Mouse (Mus musculus) neural tube, embryonic 12.5 days (tissue): ENCODE data around the gene Sdccag8. TPM values are rescaled to one million over a fixed set of nuclear protein-coding genes. Genes with fewer than 3 reads are reported as not detected.

Experiments used
- ATAC-seq: fragments of 200-750 bp; cut with Nextera tagmentation; 2 replicates; pipeline ENCODE4 v1.8.0; 2017; ENCODE audit warnings: low read depth, mild to moderate bottlenecking, moderate TSS enrichment, moderate library complexity; ENCODE audit not compliant: low FRiP score
- H3K27ac ChIP-seq: fragments of 300-500 bp; sonication (generic); 2 replicates; pipeline ENCODE4 v1.5.1; 2016
- H3K27me3 ChIP-seq: fragments of 300-500 bp; sonication (generic); replicated peaks from 2 replicates; pipeline ENCODE4 v1.6.1; 2016; ENCODE audit warnings: mild to moderate bottlenecking
- H3K36me3 ChIP-seq: fragments of 300-500 bp; sonication (generic); 2 replicates; pipeline ENCODE4 v1.6.1; 2016; ENCODE audit warnings: mild to moderate bottlenecking
- H3K4me1 ChIP-seq: fragments of 300-500 bp; sonication (generic); 2 replicates; pipeline ENCODE4 v1.6.1; 2016
- H3K4me2 ChIP-seq: fragments of 300-500 bp; sonication (generic); replicated peaks from 2 replicates; pipeline ENCODE4 v1.6.1; 2016; ENCODE audit warnings: mild to moderate bottlenecking
- H3K4me3 ChIP-seq: fragments of 300-500 bp; sonication (generic); 2 replicates; pipeline ENCODE4 v1.5.1; 2016
- H3K9ac ChIP-seq: fragments of 300-500 bp; sonication (generic); 2 replicates; pipeline ENCODE4 v1.6.1; 2016; ENCODE audit warnings: mild to moderate bottlenecking
- H3K9me3 ChIP-seq: fragments of 300-500 bp; sonication (generic); 2 replicates; pipeline ENCODE4 v1.6.1; 2016; ENCODE audit warnings: mild to moderate bottlenecking
- WGBS: fragments of 180-500 bp; shearing (Covaris S2); methylation state at CpG from one replicate; pipeline ENCODE4 v1.1.7; 2016; 5-methylcytosine and 5-hydroxymethylcytosine counted together
- polyA plus RNA-seq: library from polyadenylated mRNA; unstranded; fragments of >200 nt; fragmentation: Nextera tagmentation; extraction: Ambion mirVana; gene quantifications from 2 replicates; pipeline ENCODE4 v1.2.1, GENCODE M21; 2016

Gene Sdccag8
- polyA plus RNA-seq, 1 experiment from 2014 or later, result 19.4 TPM

DNA sequence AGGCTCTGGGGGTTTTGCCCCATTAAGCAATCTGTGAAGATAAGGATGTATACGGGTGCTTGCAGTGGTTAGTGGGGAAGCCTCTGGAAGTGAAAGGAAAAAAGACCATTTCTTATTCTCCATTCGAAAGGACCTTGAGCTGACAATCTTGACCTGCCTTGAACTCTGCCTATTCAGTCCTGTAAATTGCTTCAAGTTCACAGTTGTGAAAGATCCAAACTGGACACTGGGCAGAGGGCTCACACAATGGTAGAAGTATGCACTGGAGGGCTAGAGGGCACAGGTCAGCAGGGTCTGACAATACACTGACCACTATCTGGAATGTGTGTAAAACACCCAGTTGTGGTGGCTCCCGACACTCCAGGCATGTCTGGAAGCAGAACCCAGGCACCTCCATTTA, 198.3 kb downstream of the Sdccag8 start:
- ATAC-seq, result no peak
- H3K27me3 ChIP-seq, result no peaks in the 10 kb centered on the region
- H3K9ac ChIP-seq, result no peak overlapping the region
- no peak overlapping the region for H3K4me3 ChIP-seq
- peaks cover 47% of the 10 kb centered on the region for H3K4me1 ChIP-seq
- no peak overlapping the region for H3K4me2 ChIP-seq
- no peak overlapping the region for H3K27ac ChIP-seq
- H3K9me3 ChIP-seq, result no peaks in the 10 kb centered on the region
- WGBS, result 19% methylated on average over 3 of the region's 3 CpGs
- H3K36me3 ChIP-seq, result peaks cover 2% of the 10 kb centered on the region; the same call in 1 of the 2 replicates

DNA sequence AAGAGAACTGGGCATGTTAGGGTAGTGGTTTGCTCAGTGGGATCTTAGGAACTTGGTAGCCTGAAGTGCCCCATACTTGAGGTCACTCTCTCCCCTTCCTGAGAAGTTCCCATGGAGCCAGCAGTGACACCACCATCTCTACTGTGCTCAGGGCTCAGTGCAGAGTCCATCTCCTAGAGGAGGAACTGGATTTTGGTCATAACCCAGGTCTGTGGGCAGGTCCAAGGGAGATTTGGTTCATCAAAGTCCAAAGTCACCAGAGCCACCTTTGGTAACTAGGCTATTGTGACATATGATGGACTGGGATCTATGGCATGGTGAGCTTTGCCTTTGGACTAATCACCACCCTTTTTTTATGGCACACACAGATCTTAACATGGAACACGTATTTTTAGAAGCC, 198.9 kb downstream of the Sdccag8 start:
- no peak for ATAC-seq
- Histone ChIP-seq H3K36me3 (peaks cover 2% of the 10 kb centered on the region; the same call in 1 of the 2 replicates), H3K4me2 (no peak overlapping the region), H3K4me1 (peaks cover 47% of the 10 kb centered on the region), H3K27me3 (no peaks in the 10 kb centered on the region), H3K9me3 (no peaks in the 10 kb centered on the region), H3K27ac (no peak overlapping the region), H3K4me3 (no peak overlapping the region), H3K9ac (no peak overlapping the region)
- 86% methylated on average over 1 of the region's 1 CpGs for WGBS

- Histone ChIP-seq H3K9ac (no peak overlapping the region), H3K27me3 (no peaks in the 10 kb centered on the region), H3K9me3 (no peaks in the 10 kb centered on the region), H3K4me3 (no peak overlapping the region), H3K4me1 (peaks cover 47% of the 10 kb centered on the region), H3K27ac (no peak overlapping the region), H3K36me3 (peaks cover 2% of the 10 kb centered on the region; the same call in 1 of the 2 replicates), H3K4me2 (no peak overlapping the region)
- ATAC-seq, result no peak
- 86% methylated on average over 3 of the region's 3 CpGs for WGBS
Measured at GRCm38 (mm10) chr1:177013776-177014175, 199.3 kb downstream of the Sdccag8 start.

DNA sequence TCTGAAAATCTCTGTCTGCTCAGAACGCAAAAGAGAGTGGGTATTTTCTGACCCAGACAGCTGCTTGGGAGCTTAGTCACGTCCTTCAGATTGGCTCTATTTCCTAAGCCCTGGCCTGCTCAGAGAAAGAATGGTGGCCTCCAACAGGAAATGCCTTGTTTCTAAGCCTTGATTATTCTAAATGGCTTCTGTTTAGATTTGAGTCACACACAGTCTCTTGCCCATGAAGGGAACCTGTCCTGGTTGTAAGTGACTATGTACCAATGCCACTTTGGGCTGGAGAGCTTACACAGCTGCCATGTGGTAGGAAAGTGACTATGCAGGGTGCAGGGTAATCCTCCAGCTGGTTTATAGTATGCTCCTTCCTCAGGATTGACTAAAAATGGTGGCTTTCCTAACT, 199.9 kb downstream of the Sdccag8 start:
- no peak for ATAC-seq
- Histone ChIP-seq H3K9me3 (no peaks in the 10 kb centered on the region), H3K4me3 (no peak overlapping the region), H3K36me3 (peaks cover 2% of the 10 kb centered on the region; the same call in 1 of the 2 replicates), H3K27me3 (no peaks in the 10 kb centered on the region), H3K4me2 (no peak overlapping the region), H3K9ac (no peak overlapping the region), H3K4me1 (peaks cover 47% of the 10 kb centered on the region), H3K27ac (no peak overlapping the region)
- 71% methylated on average over 2 of the region's 2 CpGs for WGBS

DNA sequence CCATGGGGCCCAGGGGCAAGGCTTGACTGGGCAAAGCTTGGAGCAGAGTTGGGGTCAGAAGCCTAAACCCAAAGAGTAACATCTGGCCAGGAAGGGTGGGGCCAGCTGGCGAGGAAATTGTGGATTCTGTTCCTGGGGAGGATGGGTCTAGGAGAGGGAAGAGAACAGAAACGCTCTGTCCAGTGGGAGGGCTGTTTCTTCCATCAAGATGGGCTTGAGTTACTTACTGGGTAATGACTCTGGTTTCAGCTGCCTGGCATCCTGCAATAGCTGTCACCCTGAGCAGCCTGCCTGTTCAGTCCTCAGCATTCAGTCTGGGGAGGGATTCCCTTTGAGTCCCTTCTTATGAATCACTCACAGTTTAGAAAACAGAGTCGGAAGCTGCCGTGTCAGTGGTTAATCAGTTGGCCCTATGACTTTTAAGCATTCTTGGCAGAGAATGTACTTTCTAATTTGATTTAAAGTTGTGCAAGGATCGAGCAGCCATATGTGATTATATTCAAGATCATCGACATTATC, 200.5 kb downstream of the Sdccag8 start:
- H3K36me3 ChIP-seq, result peaks cover 2% of the 10 kb centered on the region; the same call in 1 of the 2 replicates
- H3K27me3 ChIP-seq, result no peaks in the 10 kb centered on the region
- H3K9me3 ChIP-seq, result no peaks in the 10 kb centered on the region
- H3K4me1 ChIP-seq, result peaks cover 41% of the 10 kb centered on the region
- no peak overlapping the region for H3K4me2 ChIP-seq
- ATAC-seq, result peak; percentile 3; the same call in 1 of the 2 replicates
- no peak overlapping the region for H3K4me3 ChIP-seq
- 70% methylated on average over 6 of the region's 6 CpGs for WGBS
- H3K27ac ChIP-seq, result no peak overlapping the region
- no peak overlapping the region for H3K9ac ChIP-seq

GRCm38 (mm10) chr1:177015917-177016316, 201.5 kb downstream of the Sdccag8 start:
- no peak overlapping the region for H3K4me3 ChIP-seq
- no peaks in the 10 kb centered on the region for H3K27me3 ChIP-seq
- H3K4me1 ChIP-seq, result peaks cover 32% of the 10 kb centered on the region
- WGBS, result 54% methylated on average over 3 of the region's 3 CpGs
- peaks cover 4% of the 10 kb centered on the region for H3K36me3 ChIP-seq
- H3K9ac ChIP-seq, result no peak overlapping the region
- H3K27ac ChIP-seq, result no peak overlapping the region
- no peak overlapping the region for H3K4me2 ChIP-seq
- no peaks in the 10 kb centered on the region for H3K9me3 ChIP-seq
- ATAC-seq, result no peak

GRCm38 (mm10) chr1:177016729-177017128, 202.3 kb downstream of the Sdccag8 start:
- H3K4me3 ChIP-seq, result no peak overlapping the region
- no peaks in the 10 kb centered on the region for H3K9me3 ChIP-seq
- WGBS, result 88% methylated on average over 2 of the region's 2 CpGs
- H3K27me3 ChIP-seq, result no peaks in the 10 kb centered on the region
- ATAC-seq, result no peak
- no peak overlapping the region for H3K27ac ChIP-seq
- peaks cover 5% of the 10 kb centered on the region for H3K36me3 ChIP-seq
- peaks cover 26% of the 10 kb centered on the region; the same call in 1 of the 2 replicates for H3K4me1 ChIP-seq
- H3K9ac ChIP-seq, result no peak overlapping the region
- no peak overlapping the region for H3K4me2 ChIP-seq

- peaks cover 21% of the 10 kb centered on the region; the same call in 1 of the 2 replicates for H3K4me1 ChIP-seq
- whole genome bisulfite sequencing, result 78% methylated on average over 1 of the region's 1 CpGs
Measured at GRCm38 (mm10) chr1:177018750-177019149, 204.3 kb downstream of the Sdccag8 start.

GRCm38 (mm10) chr1:177019668-177020067, 205.2 kb downstream of the Sdccag8 start:
- Histone ChIP-seq H3K4me2 (no peak overlapping the region), H3K4me1 (peaks cover 16% of the 10 kb centered on the region; the same call in 1 of the 2 replicates), H3K4me3 (no peak overlapping the region), H3K9ac (no peak overlapping the region), H3K27ac (no peak overlapping the region), H3K27me3 (no peaks in the 10 kb centered on the region), H3K9me3 (no peaks in the 10 kb centered on the region), H3K36me3 (peaks cover 26% of the 10 kb centered on the region)
- 95% methylated on average over 5 of the region's 5 CpGs for WGBS
- no peak for ATAC-seq

More at GRCm38 (mm10) chr1:177018750-177019149, 204.3 kb downstream of the Sdccag8 start:
- peaks cover 22% of the 10 kb centered on the region for H3K36me3 ChIP-seq
- no peak for ATAC-seq
- H3K4me2 ChIP-seq, result no peak overlapping the region
- H3K27me3 ChIP-seq, result no peaks in the 10 kb centered on the region
- H3K4me3 ChIP-seq, result no peak overlapping the region
- no peak overlapping the region for H3K27ac ChIP-seq
- no peaks in the 10 kb centered on the region for H3K9me3 ChIP-seq
- no peak overlapping the region for H3K9ac ChIP-seq

- peaks cover 31% of the 10 kb centered on the region for H3K36me3 ChIP-seq
- no peak overlapping the region for H3K27ac ChIP-seq
- no peaks in the 10 kb centered on the region for H3K4me1 ChIP-seq
- H3K4me2 ChIP-seq, result no peak overlapping the region
- no peak overlapping the region for H3K9ac ChIP-seq
- no peak overlapping the region for H3K4me3 ChIP-seq
- H3K27me3 ChIP-seq, result no peaks in the 10 kb centered on the region
- no peak for ATAC-seq
- WGBS, result 82% methylated on average over 3 of the region's 3 CpGs
- no peaks in the 10 kb centered on the region for H3K9me3 ChIP-seq
Measured at GRCm38 (mm10) chr1:177022751-177023150, 208.3 kb downstream of the Sdccag8 start.

DNA sequence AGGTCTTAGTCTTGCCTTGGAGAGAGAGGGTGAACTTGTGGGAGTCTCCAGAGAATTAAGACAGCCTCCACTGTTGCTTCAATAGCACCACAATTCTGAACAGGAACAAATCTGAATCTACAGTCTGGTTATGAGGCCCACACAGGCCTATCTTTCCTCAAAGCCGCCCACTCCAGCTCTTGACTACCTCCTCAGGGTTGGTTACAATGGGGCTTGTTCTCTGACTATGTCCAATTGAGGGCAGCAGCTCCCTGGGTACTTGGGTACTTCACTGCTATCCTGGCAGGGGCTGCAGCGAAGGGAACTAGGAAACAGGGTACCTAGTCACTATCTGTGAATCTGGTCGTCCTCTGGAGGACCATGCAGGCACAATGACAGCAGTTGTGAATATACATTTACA, 213.2 kb downstream of the Sdccag8 start:
- Histone ChIP-seq H3K4me2 (no peak overlapping the region), H3K9me3 (no peaks in the 10 kb centered on the region), H3K4me1 (no peaks in the 10 kb centered on the region; the same call in 1 of the 2 replicates), H3K36me3 (peaks cover 20% of the 10 kb centered on the region), H3K27me3 (no peaks in the 10 kb centered on the region), H3K27ac (no peak overlapping the region), H3K4me3 (no peak overlapping the region), H3K9ac (no peak overlapping the region)
- no peak for ATAC-seq
- 87% methylated on average over 3 of the region's 3 CpGs for WGBS

GRCm38 (mm10) chr1:177029032-177029431, 214.6 kb downstream of the Sdccag8 start:
- ATAC-seq, result no peak
- H3K4me2 ChIP-seq, result no peak overlapping the region
- no peaks in the 10 kb centered on the region for H3K9me3 ChIP-seq
- no peak overlapping the region for H3K4me3 ChIP-seq
- WGBS, result 75% methylated on average over 2 of the region's 2 CpGs
- H3K4me1 ChIP-seq, result no peaks in the 10 kb centered on the region; the same call in 1 of the 2 replicates
- no peak overlapping the region for H3K27ac ChIP-seq
- H3K36me3 ChIP-seq, result peaks cover 10% of the 10 kb centered on the region
- H3K9ac ChIP-seq, result no peak overlapping the region
- H3K27me3 ChIP-seq, result no peaks in the 10 kb centered on the region

- Histone ChIP-seq H3K9me3 (no peaks in the 10 kb centered on the region), H3K4me1 (no peaks in the 10 kb centered on the region; the same call in 1 of the 2 replicates), H3K4me3 (no peak overlapping the region), H3K4me2 (no peak overlapping the region), H3K27ac (no peak overlapping the region), H3K9ac (no peak overlapping the region), H3K36me3 (no peaks in the 10 kb centered on the region), H3K27me3 (no peaks in the 10 kb centered on the region)
- ATAC-seq, result no peak
- 58% methylated on average over 3 of the region's 3 CpGs for WGBS
Measured at GRCm38 (mm10) chr1:177030669-177031068, 216.2 kb downstream of the Sdccag8 start.
